Mouse (Mus musculus) heart, postnatal 10 days (tissue): ENCODE measurements at regions not wholly inside any gene's neighbourhood (a gene's known extent, or its start where the extent isn't known, plus 50 kb on each side); places are given as distances from the start of the nearest gene placed in this dataset.
"Not testable (repeated sequence)": the region's sequence is repeated elsewhere in the genome, so short reads cannot be mapped to it uniquely, and the experiment has no call there.

ENCODE experiments used
- DNase-seq, 2 experiments: peaks; one replicate each; pipeline ENCODE4 v3.0.0; 2021
- intact Hi-C: fragments of 180-260 bp; cut with DNase I; formaldehyde crosslinking; loops from one replicate; pipeline ENCODE4 v1.15.1; 2025

- intact Hi-C loops: no loop called here
- DNase-seq: no peak
Observed at GRCm38 (mm10) chr12:33496306-33496705, 66.9 kb downstream of the Twistnb start.

DNA sequence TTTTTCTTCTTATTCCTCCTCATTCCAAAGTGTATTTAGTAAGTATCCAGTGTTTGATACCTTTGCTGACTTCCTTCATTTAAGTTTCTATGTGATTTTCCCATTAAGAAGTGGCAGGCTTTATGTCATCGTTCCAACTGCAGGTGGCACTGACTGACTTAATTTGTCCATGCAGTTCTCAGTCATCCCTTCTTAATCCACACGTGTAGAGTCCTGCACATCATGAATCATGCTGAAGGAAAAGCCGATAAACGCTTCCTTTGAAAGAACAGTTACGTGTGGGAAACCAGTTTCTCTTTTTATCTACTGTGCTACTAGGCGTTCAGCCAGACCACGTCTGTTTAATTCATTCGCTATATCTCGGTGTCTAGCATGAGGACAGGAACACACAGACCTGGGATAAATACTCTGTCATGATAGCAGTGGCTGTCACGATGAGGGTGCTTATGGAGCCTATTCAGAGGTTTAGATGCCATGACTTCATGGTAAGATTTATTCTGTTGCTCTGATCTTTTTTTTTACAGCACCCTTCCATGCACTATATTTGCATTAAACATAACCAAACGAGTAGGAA is 68.0 kb downstream of the Twistnb start:
- DNase-seq: peak; percentile 3
- intact Hi-C loops: no loop called here

GRCm38 (mm10) chr12:33541566-33541965 is 112.1 kb downstream of the Twistnb start:
- intact Hi-C loops: no loop called here
- no peak for DNase-seq

GRCm38 (mm10) chr12:33551660-33552059 is 122.2 kb downstream of the Twistnb start:
- intact Hi-C loops, DNase-seq: not testable (repeated sequence)

- intact Hi-C loops: no loop called here
Observed at GRCm38 (mm10) chr12:33552231-33552630, 122.8 kb downstream of the Twistnb start.

DNA sequence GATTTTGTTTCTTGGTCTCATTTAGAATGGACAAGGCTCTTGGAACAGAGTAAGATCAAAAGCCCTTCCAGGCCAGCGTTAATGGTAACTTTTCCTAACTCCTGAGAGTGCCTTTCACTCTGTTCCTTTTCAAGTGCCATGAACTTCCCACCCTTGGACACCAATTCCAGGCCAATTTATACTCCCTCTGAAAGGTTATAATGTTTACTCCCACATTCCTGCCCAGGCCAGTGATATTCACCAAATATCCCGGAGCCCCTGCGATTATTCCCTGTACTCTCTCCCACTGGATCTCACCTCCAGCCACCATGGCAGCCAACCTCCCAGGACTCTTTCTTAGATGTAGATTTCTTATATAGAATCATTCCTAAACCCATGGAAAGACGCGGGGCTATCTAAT is 123.2 kb downstream of the Twistnb start:
- intact Hi-C loops: no loop called here
- DNase-seq: no peak

More at GRCm38 (mm10) chr12:33552231-33552630, 122.8 kb downstream of the Twistnb start:
- DNase-seq: no peak

DNA sequence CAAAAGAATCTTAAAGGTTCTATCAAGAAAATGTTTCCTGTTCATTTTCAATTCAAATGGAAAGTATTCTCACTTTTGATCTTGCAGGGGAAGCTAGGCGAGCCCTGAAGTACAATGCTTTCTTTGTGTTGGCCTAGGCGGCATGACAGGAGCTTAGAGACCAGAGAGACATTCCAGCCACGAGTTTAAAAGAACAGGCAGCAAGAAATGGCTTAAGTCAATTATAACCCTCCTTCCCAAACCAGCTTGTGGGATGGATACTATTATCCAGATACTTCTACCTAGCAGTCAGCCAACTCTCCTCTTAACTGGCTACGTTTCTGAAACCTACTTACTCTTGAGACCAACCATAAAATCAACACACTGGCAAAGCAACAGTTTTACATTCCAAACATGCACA is 124.3 kb downstream of the Twistnb start:
- intact Hi-C loops: no loop called here
- no peak for DNase-seq

GRCm38 (mm10) chr12:33561141-33561540 is 131.7 kb downstream of the Twistnb start:
- intact Hi-C loops: no loop called here
- DNase-seq: no peak

DNA sequence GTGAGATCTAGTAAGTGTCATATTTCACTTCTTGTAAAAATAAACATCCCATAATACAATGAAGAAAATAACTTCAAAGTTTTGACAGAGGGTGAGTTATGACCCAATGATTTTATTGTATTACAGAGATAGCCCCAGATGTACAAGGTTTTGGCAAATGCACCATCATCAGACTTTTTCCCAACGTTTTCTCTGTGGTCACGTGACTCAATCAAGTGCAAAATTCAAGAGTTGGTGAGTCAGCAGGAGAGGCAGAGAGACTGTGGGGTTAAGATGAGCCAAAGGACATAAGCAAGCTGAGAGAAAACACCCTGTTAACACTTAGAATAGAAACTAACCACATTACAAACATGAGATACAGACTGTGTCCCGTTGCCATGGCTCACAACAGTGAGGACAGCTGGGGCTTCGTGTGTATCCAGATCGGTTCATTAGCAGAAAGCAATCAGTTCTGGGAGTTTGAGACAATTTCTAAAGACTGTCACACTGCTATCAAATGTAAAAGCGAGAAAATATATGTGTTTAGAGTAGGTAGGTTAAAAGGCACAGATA is 148.5 kb downstream of the Twistnb start:
- peak in 1 of 2 experiments; percentile 3 for DNase-seq
- intact Hi-C loops: no loop called here

- DNase-seq: no peak
- intact Hi-C loops: no loop called here
Observed at GRCm38 (mm10) chr12:33580809-33581208, 151.4 kb downstream of the Twistnb start.

- intact Hi-C loops: no loop called here
- no peak for DNase-seq
Observed at GRCm38 (mm10) chr12:33591031-33591430, 161.6 kb downstream of the Twistnb start.

GRCm38 (mm10) chr12:33592431-33592911 is 163.0 kb downstream of the Twistnb start:
- no peak for DNase-seq
- intact Hi-C loops: no loop called here

DNA sequence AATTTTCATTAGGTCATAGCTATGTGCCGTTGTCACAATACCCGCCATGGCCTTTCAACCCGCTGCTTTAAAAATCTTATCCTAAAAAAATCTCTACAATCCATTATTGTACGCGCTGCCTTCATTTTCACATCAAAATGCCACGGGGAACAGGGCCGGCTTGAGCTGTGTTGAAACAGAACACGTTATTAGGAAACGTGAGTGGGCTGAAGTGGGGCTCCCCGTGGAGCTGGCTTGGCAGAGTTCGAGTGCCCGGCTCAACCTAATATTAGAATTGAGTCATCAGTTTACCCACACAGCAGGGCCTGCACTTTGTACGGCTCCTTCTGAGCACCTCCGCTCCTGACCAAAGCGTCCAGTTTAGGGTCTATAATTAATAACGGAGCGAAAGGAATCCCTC is 163.5 kb downstream of the Twistnb start:
- no peak for DNase-seq
- intact Hi-C loops: no loop called here

DNA sequence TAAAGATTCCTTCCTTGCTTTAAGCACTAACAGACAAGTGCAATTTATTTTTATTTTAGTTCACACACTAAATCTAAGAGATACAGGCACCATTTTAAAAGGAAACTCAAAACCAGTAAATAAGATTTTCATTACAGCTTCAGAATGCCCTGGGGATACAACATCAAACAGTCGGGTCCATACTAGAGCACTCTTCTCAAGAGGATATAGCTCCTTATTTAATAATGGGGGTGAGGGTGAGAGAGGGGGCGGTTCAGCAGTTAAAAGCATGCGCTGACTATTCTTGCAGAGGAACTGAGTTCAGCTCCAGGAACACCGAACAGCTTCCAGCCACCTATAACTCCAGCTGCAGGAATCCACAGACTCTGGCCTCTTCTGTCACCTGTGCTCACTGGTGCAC is 164.2 kb downstream of the Twistnb start:
- DNase-seq: no peak
- intact Hi-C loops: no loop called here

DNA sequence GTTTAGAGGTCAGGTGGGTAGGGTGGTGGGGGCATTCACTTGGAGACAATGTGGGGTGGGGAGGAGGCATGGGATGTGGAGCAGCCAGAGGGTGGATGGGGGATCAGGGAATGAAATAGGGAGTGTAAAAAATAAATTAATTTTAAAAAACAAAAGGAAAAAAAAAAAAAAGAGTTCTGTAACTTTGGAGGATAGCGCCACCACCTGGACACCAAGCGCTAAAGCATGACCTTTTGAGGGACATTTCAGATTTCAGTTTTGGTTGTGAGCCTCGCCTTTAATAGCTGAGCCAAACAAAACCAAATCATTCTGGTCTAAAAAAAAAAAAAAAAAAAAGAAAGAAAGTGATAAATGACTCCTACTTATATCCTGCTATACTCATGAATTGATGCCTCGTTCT is 176.0 kb downstream of the Twistnb start:
- DNase-seq: no peak
- intact Hi-C loops: loop anchor here (5.0 to 10.0 kb wide), 2 partner anchors 349 to 1052 kb away; partner anchors contain the start of gene Twist1

DNA sequence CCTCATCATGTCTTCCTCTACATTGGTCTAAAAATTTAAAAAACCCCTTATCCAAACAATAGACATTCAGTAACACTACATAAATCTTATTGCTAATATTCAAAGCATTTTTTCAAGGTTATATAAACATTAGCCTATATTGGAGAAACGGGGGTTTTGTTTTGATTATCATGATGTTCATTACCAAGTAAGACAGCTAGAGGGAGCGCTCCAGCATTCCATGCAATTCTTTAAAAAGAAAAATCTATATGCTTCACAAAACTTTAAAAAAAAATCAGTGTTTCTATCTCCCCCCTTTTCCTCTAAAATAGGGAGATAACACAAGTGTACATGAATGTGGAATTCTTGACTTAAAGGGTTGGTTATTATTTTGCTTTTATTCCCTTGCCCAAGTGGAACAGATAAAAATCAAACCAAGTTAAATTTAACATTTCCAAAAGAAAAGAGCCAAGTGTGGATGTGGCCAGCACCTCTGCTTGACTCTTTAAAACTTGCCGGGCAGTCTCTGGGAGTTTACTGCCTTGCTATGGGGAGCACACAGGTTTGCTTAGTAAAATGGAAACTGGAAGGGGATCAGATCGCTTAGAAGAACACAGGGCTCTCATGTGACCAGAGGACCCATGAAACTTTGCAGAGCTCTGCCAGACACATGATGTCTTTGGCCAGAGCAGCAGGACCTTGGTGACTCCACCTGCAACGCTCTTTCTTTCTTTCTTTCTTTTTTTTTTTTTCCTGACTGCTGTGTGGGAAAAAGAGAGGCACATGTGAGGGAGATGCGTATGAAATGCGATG is 178.6 kb downstream of the Twistnb start:
- DNase-seq: no peak
- intact Hi-C loops: loop anchor here (5.0 to 10.0 kb wide), 2 partner anchors 347 to 1049 kb away; partner anchors contain the start of gene Twist1

DNA sequence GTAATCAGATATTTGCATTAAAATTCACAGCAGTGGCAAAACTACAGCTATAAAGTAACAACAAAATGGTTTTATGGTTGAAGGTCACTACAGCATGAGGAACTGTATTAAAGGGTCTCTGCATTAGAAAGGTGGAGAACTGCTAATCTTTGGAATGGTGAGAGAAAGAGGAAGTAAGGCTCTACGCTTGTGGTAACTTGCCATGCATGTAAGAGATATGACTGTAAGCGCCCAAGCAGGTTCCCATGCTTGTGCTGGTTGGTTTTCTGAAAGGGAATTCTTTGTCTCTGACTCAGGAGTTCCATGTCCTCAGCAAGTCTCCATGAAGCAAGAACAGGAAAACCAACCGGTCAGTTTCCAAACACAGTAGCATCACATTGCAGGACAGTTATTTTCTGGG is 182.9 kb downstream of the Twistnb start:
- DNase-seq: no peak
- intact Hi-C loops: no loop called here

GRCm38 (mm10) chr12:33620391-33620790 is 191.0 kb downstream of the Twistnb start:
- intact Hi-C loops: no loop called here
- DNase-seq: no peak

- intact Hi-C loops: no loop called here
- peak; percentile 6 to 15 for DNase-seq
Observed at GRCm38 (mm10) chr12:33626092-33626882, 196.9 kb downstream of the Twistnb start.

GRCm38 (mm10) chr12:33652597-33652996 is 223.2 kb downstream of the Twistnb start:
- intact Hi-C loops: no loop called here

DNA sequence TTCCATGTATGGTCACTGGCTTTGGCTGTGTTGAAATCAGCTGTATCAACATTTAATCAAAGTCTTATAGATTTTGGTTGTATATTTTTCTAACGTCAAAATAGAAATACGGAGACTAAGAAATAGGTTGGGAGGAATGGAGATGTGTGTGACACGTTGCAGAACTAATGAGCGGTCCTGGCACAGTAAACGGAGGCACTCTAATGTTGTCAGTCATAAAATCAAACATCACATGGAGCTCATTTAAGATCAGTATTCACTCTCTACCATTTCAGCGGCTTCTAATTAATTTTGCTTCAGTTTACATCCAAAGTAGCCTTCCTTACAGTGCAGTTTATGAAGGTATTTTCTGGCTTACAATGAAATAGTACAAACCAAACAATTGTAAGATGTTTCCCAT is 246.1 kb downstream of the Twistnb start:
- no peak for DNase-seq
- intact Hi-C loops: no loop called here

More at GRCm38 (mm10) chr12:33652597-33652996, 223.2 kb downstream of the Twistnb start:
- DNase-seq: no peak
